8 mouse cellular contexts compared by ENCODE assay signal in genomic region chr3:107759929-107760581, GRCm38 (mm10). TPM values are rescaled to one million over a fixed set of nuclear protein-coding genes. Genes with fewer than 3 reads are reported as not detected.
DNase-seq lines count a peak whose midpoint lies in the region; ATAC-seq and TF ChIP-seq lines count a peak whose summit lies in the region.

Gene Csf1, minus strand, starts transcription at chr3:107760469.

- TF ChIP-seq EP300 in heart, postnatal 0 days (IDR thresholded peaks at IDR 0.05; ENCODE audit: low read depth) = peak; percentile 68; the same call in 1 of the 2 replicates

- DNase-seq in CD4-positive, CD25-positive, alpha-beta regulatory T cell, adult 2 months (ENCODE audit: low read depth, low spot score) = peak; percentile 81
- DNase-seq in brain, embryonic 18.5 days (ENCODE audit: low read depth, low spot score) = peak; percentile 20
- DNase-seq in heart, postnatal 0 days (ENCODE audit: low spot score) = peak; percentile 84
- DNase-seq in kidney, postnatal 4 days = peak; percentile 85 to 91

- peaks cover 34% of the 10 kb centered on the region for H3K4me1 ChIP-seq in forebrain, embryonic 13.5 days
- peaks cover 18% of the 10 kb centered on the region for H3K4me1 ChIP-seq in heart, postnatal 0 days (ENCODE audit: control insufficient read depth, insufficient read depth)
- peaks cover 3% of the 10 kb centered on the region; the same call in 1 of the 2 replicates for H3K4me1 ChIP-seq in liver, embryonic 16.5 days (ENCODE audit: control insufficient read depth, low read depth, low read length)
- peaks cover 37% of the 10 kb centered on the region for H3K4me1 ChIP-seq in neural tube, embryonic 13.5 days (replicated peaks)
- H3K4me1 ChIP-seq in testis, adult 2 months (ENCODE audit: control insufficient read depth, insufficient read depth, low read length) = peaks cover 8% of the 10 kb centered on the region

- peak; percentile 91 for ATAC-seq in forebrain, embryonic 13.5 days
- peak; percentile 89 for ATAC-seq in heart, postnatal 0 days (ENCODE audit: insufficient read depth, low read depth)
- peak; percentile 81 for ATAC-seq in liver, embryonic 16.5 days (ENCODE audit: low read depth)
- ATAC-seq in neural tube, embryonic 13.5 days (ENCODE audit: low read depth) = peak; percentile 93

- H3K9ac ChIP-seq in forebrain, embryonic 13.5 days = peak within 1 kb of the TSS; percentile 83
- H3K9ac ChIP-seq in heart, postnatal 0 days (replicated peaks; ENCODE audit: low read depth, low read length) = peak within 1 kb of the TSS; percentile 85
- H3K9ac ChIP-seq in liver, embryonic 16.5 days (ENCODE audit: low read depth, low read length) = peak within 1 kb of the TSS; percentile 65
- peak within 1 kb of the TSS; percentile 88 for H3K9ac ChIP-seq in neural tube, embryonic 13.5 days

- 0 out of 2 replicates have a peak, but pooled peaks have one; percentile 1 for TF ChIP-seq CTCF in heart, postnatal 0 days (IDR thresholded peaks at IDR 0.05; ENCODE audit: low read depth)
- TF ChIP-seq CTCF in testis, adult 2 months (IDR thresholded peaks at IDR 0.05; ENCODE audit: control insufficient read depth, insufficient read depth, insufficient replicate concordance, low read depth, low read length) = 0 out of 2 replicates have a peak, but pooled peaks have one; percentile 7

- H3K9me3 ChIP-seq in forebrain, embryonic 13.5 days (replicated peaks) = no peaks in the 10 kb centered on the region
- H3K9me3 ChIP-seq in heart, postnatal 0 days (replicated peaks; ENCODE audit: control insufficient read depth, low read length) = no peaks in the 10 kb centered on the region
- H3K9me3 ChIP-seq in liver, embryonic 16.5 days (replicated peaks; ENCODE audit: control insufficient read depth, low read length) = no peaks in the 10 kb centered on the region
- no peaks in the 10 kb centered on the region for H3K9me3 ChIP-seq in neural tube, embryonic 13.5 days

- no peaks in the 10 kb centered on the region for H3K36me3 ChIP-seq in forebrain, embryonic 13.5 days (ENCODE audit: poor library complexity, severe bottlenecking)
- peaks cover 14% of the 10 kb centered on the region for H3K36me3 ChIP-seq in heart, postnatal 0 days (replicated peaks; ENCODE audit: control insufficient read depth, insufficient read depth, low read length)
- no peaks in the 10 kb centered on the region for H3K36me3 ChIP-seq in liver, embryonic 16.5 days (ENCODE audit: control insufficient read depth, insufficient read depth)
- H3K36me3 ChIP-seq in neural tube, embryonic 13.5 days = no peaks in the 10 kb centered on the region
- H3K36me3 ChIP-seq in testis, adult 2 months (ENCODE audit: control insufficient read depth, insufficient read depth, low read length) = no peaks in the 10 kb centered on the region

- peak within 1 kb of the TSS; percentile 56 for H3K4me3 ChIP-seq in forebrain, embryonic 13.5 days
- peak within 1 kb of the TSS; percentile 87 for H3K4me3 ChIP-seq in heart, postnatal 0 days (ENCODE audit: low read depth, low read length)
- peak within 1 kb of the TSS; percentile 66 for H3K4me3 ChIP-seq in liver, embryonic 16.5 days (ENCODE audit: low read depth, low read length)
- peak within 1 kb of the TSS; percentile 67 for H3K4me3 ChIP-seq in neural tube, embryonic 13.5 days
- H3K4me3 ChIP-seq in testis, adult 2 months (ENCODE audit: control insufficient read depth, low read depth, low read length) = peak within 1 kb of the TSS; percentile 84

- peak within 1 kb of the TSS; percentile 84 for H3K4me2 ChIP-seq in forebrain, embryonic 13.5 days
- peak within 1 kb of the TSS; percentile 87 for H3K4me2 ChIP-seq in heart, postnatal 0 days (ENCODE audit: low read depth, low read length)
- H3K4me2 ChIP-seq in liver, embryonic 16.5 days (ENCODE audit: low read depth, low read length) = peak within 1 kb of the TSS; percentile 64
- peak within 1 kb of the TSS; percentile 94 for H3K4me2 ChIP-seq in neural tube, embryonic 13.5 days

- peak within 1 kb of the TSS; percentile 71 for H3K27ac ChIP-seq in forebrain, embryonic 13.5 days
- peak within 1 kb of the TSS; percentile 91 for H3K27ac ChIP-seq in heart, postnatal 0 days (ENCODE audit: low read depth)
- peak within 1 kb of the TSS; percentile 76 for H3K27ac ChIP-seq in liver, embryonic 16.5 days (ENCODE audit: low read length)
- H3K27ac ChIP-seq in neural tube, embryonic 13.5 days (replicated peaks) = peak within 1 kb of the TSS; percentile 85
- H3K27ac ChIP-seq in testis, adult 2 months (ENCODE audit: control insufficient read depth, insufficient read depth, low read depth, low read length) = peak within 1 kb of the TSS; percentile 58

- peak; percentile 42 for TF ChIP-seq POLR2A in testis, adult 2 months (IDR thresholded peaks at IDR 0.05; ENCODE audit: control insufficient read depth, low read depth, low read length)

- H3K27me3 ChIP-seq in forebrain, embryonic 13.5 days = 0 out of 2 replicates have a peak, but pooled peaks cover 4% of the 10 kb centered on the region
- H3K27me3 ChIP-seq in heart, postnatal 0 days (ENCODE audit: control insufficient read depth, insufficient read depth, low read length) = no peaks in the 10 kb centered on the region
- peaks cover 25% of the 10 kb centered on the region for H3K27me3 ChIP-seq in liver, embryonic 16.5 days (ENCODE audit: control insufficient read depth, insufficient read depth, low read depth, low read length)
- no peaks in the 10 kb centered on the region for H3K27me3 ChIP-seq in neural tube, embryonic 13.5 days
- no peaks in the 10 kb centered on the region for H3K27me3 ChIP-seq in testis, adult 2 months (ENCODE audit: control insufficient read depth, insufficient read depth, low read length)

- under 1% methylated on average over 52 of the region's 56 CpGs for WGBS in forebrain, embryonic 13.5 days
- WGBS in heart, postnatal 0 days = under 1% methylated on average over 53 of the region's 56 CpGs
- WGBS in liver, embryonic 16.5 days (ENCODE audit: insufficient replicate concordance) = under 1% methylated on average over 55 of the region's 56 CpGs
- WGBS in neural tube, embryonic 13.5 days = under 1% methylated on average over 56 of the region's 56 CpGs

RNA-seq across cellular contexts. Expression of gene Csf1, which starts in this region (rescaled TPM):
- polyA plus RNA-seq in forebrain, embryonic 13.5 days (2015; fragmentation: Nextera tagmentation; extraction: Ambion mirVana) = 4.5 and 4.9 TPM in 2 replicates
- total RNA-seq in heart, postnatal 0 days (2014; rRNA removed; ENCODE audit: low replicate concordance) = 18.2 and 23.6 TPM in 2 replicates
- polyA plus RNA-seq in heart, postnatal 0 days (2015; fragmentation: Nextera tagmentation; extraction: Ambion mirVana) = 7.7 and 8.1 TPM in 2 replicates
- 6.0 and 7.9 TPM in 2 replicates for polyA plus RNA-seq in liver, embryonic 16.5 days (2015; fragmentation: Nextera tagmentation; extraction: Ambion mirVana)
- polyA plus RNA-seq in neural tube, embryonic 13.5 days (2015; fragmentation: Nextera tagmentation; extraction: Ambion mirVana) = 7.9 and 8.4 TPM in 2 replicates
- polyA plus RNA-seq in testis, adult 2 months (2012; rRNA removed) = 2.8 and 3.5 TPM in 2 replicates

Comparison
In these comparisons a context has a peak if more than half of its experiments do, and no peak if none do; other contexts are left out.
1. Peak in every context shown above with its lines: DNase-seq, ATAC-seq, H3K4me3 ChIP-seq and H3K27ac ChIP-seq.
2. DNase-seq: peak in every context shown above with its lines; median percentile 88 in kidney, postnatal 4 days; 84 in heart, postnatal 0 days; 81 in CD4-positive, CD25-positive, alpha-beta regulatory T cell, adult 2 months; 20 in brain, embryonic 18.5 days.